Mouse (Mus musculus): Measurements from ENCODE around the gene Lhx8.

DNA sequence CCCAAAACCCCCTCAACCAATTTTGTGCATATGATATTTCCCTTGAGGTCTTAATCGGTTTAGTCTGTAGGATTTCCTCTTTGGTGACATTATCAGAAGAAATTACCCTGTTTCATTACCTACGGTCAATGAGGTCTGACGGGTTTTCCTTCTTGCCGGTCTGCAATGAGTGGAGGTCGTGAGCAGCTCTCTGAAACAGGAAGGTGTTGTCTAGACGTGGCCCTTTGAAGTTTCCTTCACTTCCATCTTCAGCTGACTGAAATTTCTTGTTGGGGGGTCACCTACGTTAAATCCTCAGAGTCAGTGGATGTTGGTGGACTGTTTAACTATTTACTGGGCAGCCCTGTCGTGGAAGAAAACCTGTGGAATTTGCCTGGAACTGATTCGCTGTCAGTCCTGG lies 33.0 kb upstream of the Lhx8 start:
- TF ChIP-seq CTCF (IDR thresholded peaks at IDR 0.05; ENCODE audit: control insufficient read depth, insufficient read depth, low read length) (no peak), POLR2A (IDR thresholded peaks at IDR 0.05; ENCODE audit: borderline replicate concordance, control insufficient read depth, low read depth, low read length) (no peak)

All from bone marrow, adult 2 months (tissue).